Mouse (Mus musculus): Measurements from ENCODE around the gene Fbxo22. TPM values are rescaled to one million over a fixed set of nuclear protein-coding genes. Genes with fewer than 3 reads are reported as not detected.
"Not testable (repeated sequence)": the region's sequence is repeated elsewhere in the genome, so short reads cannot be mapped to it uniquely, and the experiment has no call there.

Gene Fbxo22
- polyA plus RNA-seq, 1 experiment from 2014 or later: 51.7 TPM

GRCm38 (mm10) chr9:55215648-55216047, 6.9 kb downstream of the Fbxo22 start:
- H3K36me3 ChIP-seq: peaks cover 66% of the 10 kb centered on the region

GRCm38 (mm10) chr9:55216078-55216477, 7.4 kb downstream of the Fbxo22 start:
- H3K27me3 ChIP-seq: no peaks in the 10 kb centered on the region
- H3K4me2 ChIP-seq: no peak overlapping the region
- no peak overlapping the region for H3K9ac ChIP-seq
- H3K27ac ChIP-seq: no peak overlapping the region
- no peak for ATAC-seq (replicated peaks; ENCODE audit: insufficient number of reproducible peaks, insufficient read depth, low FRiP score, low read depth)
- no peaks in the 10 kb centered on the region for H3K9me3 ChIP-seq (replicated peaks)
- peaks cover 71% of the 10 kb centered on the region for H3K36me3 ChIP-seq
- peaks cover 3% of the 10 kb centered on the region for H3K4me1 ChIP-seq (replicated peaks)
- WGBS: 79% methylated on average over 2 of the region's 2 CpGs
- H3K4me3 ChIP-seq: no peak overlapping the region

More at GRCm38 (mm10) chr9:55215648-55216047, 6.9 kb downstream of the Fbxo22 start:
- Histone ChIP-seq H3K4me2 (no peak overlapping the region), H3K27ac (no peak overlapping the region), H3K4me1 (replicated peaks) (peaks cover 5% of the 10 kb centered on the region), H3K4me3 (no peak overlapping the region), H3K9me3 (replicated peaks) (no peaks in the 10 kb centered on the region), H3K27me3 (no peaks in the 10 kb centered on the region), H3K9ac (no peak overlapping the region)
- WGBS: 88% methylated on average over 3 of the region's 3 CpGs
- no peak for ATAC-seq (replicated peaks; ENCODE audit: insufficient number of reproducible peaks, insufficient read depth, low FRiP score, low read depth)

GRCm38 (mm10) chr9:55217381-55217780, 8.7 kb downstream of the Fbxo22 start:
- 88% methylated on average over 3 of the region's 3 CpGs for WGBS
- no peak for ATAC-seq (replicated peaks; ENCODE audit: insufficient number of reproducible peaks, insufficient read depth, low FRiP score, low read depth)
- no peak overlapping the region for H3K9ac ChIP-seq
- no peaks in the 10 kb centered on the region for H3K27me3 ChIP-seq
- H3K27ac ChIP-seq: no peak overlapping the region
- peaks cover 84% of the 10 kb centered on the region for H3K36me3 ChIP-seq
- H3K9me3 ChIP-seq (replicated peaks): no peaks in the 10 kb centered on the region
- H3K4me2 ChIP-seq: no peak overlapping the region
- H3K4me1 ChIP-seq (replicated peaks): no peaks in the 10 kb centered on the region
- H3K4me3 ChIP-seq: no peak overlapping the region

- Histone ChIP-seq H3K4me3 (no peak overlapping the region), H3K4me2 (no peak overlapping the region), H3K27me3 (no peaks in the 10 kb centered on the region), H3K9me3 (replicated peaks) (no peaks in the 10 kb centered on the region), H3K4me1 (replicated peaks) (no peaks in the 10 kb centered on the region), H3K27ac (no peak overlapping the region), H3K9ac (no peak overlapping the region), H3K36me3 (peaks cover 42% of the 10 kb centered on the region)
- no peak for ATAC-seq (replicated peaks; ENCODE audit: insufficient number of reproducible peaks, insufficient read depth, low FRiP score, low read depth)
- WGBS: 80% methylated on average over 7 of the region's 7 CpGs
These were observed 16.5 kb downstream of the Fbxo22 start for GRCm38 (mm10) chr9:55225165-55225737.

- ATAC-seq (replicated peaks; ENCODE audit: insufficient number of reproducible peaks, insufficient read depth, low FRiP score, low read depth): no peak
- Histone ChIP-seq H3K9me3 (replicated peaks) (no peaks in the 10 kb centered on the region), H3K27ac (no peak overlapping the region), H3K4me1 (replicated peaks) (no peaks in the 10 kb centered on the region), H3K4me2 (no peak overlapping the region), H3K9ac (no peak overlapping the region), H3K4me3 (no peak overlapping the region), H3K27me3 (no peaks in the 10 kb centered on the region), H3K36me3 (peaks cover 32% of the 10 kb centered on the region)
- 89% methylated on average over 3 of the region's 3 CpGs for WGBS
These were observed 17.5 kb downstream of the Fbxo22 start for GRCm38 (mm10) chr9:55226251-55226650.

GRCm38 (mm10) chr9:55228149-55228548, 19.4 kb downstream of the Fbxo22 start:
- Histone ChIP-seq H3K9ac (no peak overlapping the region), H3K4me3 (no peak overlapping the region), H3K4me1 (replicated peaks) (no peaks in the 10 kb centered on the region), H3K9me3 (replicated peaks) (no peaks in the 10 kb centered on the region), H3K4me2 (no peak overlapping the region), H3K27me3 (no peaks in the 10 kb centered on the region), H3K27ac (no peak overlapping the region), H3K36me3 (peaks cover 13% of the 10 kb centered on the region)
- ATAC-seq (replicated peaks; ENCODE audit: insufficient number of reproducible peaks, insufficient read depth, low FRiP score, low read depth): no peak
- WGBS: 84% methylated on average over 4 of the region's 4 CpGs

- no peak for ATAC-seq (replicated peaks; ENCODE audit: insufficient number of reproducible peaks, insufficient read depth, low FRiP score, low read depth)
- Histone ChIP-seq H3K36me3 (peaks cover 5% of the 10 kb centered on the region; the same call in 1 of the 2 replicates), H3K4me1 (replicated peaks) (no peaks in the 10 kb centered on the region), H3K9me3 (replicated peaks) (no peaks in the 10 kb centered on the region), H3K4me2 (no peak overlapping the region), H3K27me3 (no peaks in the 10 kb centered on the region), H3K9ac (no peak overlapping the region), H3K4me3 (no peak overlapping the region), H3K27ac (no peak overlapping the region)
- 51% methylated on average over 10 of the region's 10 CpGs for WGBS
These were observed 20.3 kb downstream of the Fbxo22 start for GRCm38 (mm10) chr9:55229010-55229409.

GRCm38 (mm10) chr9:55231544-55231943, 22.8 kb downstream of the Fbxo22 start:
- H3K27me3 ChIP-seq: no peaks in the 10 kb centered on the region
- no peaks in the 10 kb centered on the region for H3K36me3 ChIP-seq
- H3K4me1 ChIP-seq (replicated peaks): no peaks in the 10 kb centered on the region
- no peak for ATAC-seq (replicated peaks; ENCODE audit: insufficient number of reproducible peaks, insufficient read depth, low FRiP score, low read depth)
- no peak overlapping the region for H3K27ac ChIP-seq
- 52% methylated on average over 6 of the region's 6 CpGs for WGBS
- no peak overlapping the region for H3K4me2 ChIP-seq
- no peaks in the 10 kb centered on the region for H3K9me3 ChIP-seq (replicated peaks)
- H3K4me3 ChIP-seq: no peak overlapping the region
- no peak overlapping the region for H3K9ac ChIP-seq

GRCm38 (mm10) chr9:55232110-55232509, 23.4 kb downstream of the Fbxo22 start:
- Histone ChIP-seq H3K9ac (no peak overlapping the region), H3K9me3 (replicated peaks) (no peaks in the 10 kb centered on the region), H3K36me3 (no peaks in the 10 kb centered on the region), H3K4me1 (replicated peaks) (no peaks in the 10 kb centered on the region), H3K4me2 (no peak overlapping the region), H3K27ac (no peak overlapping the region), H3K27me3 (no peaks in the 10 kb centered on the region), H3K4me3 (no peak overlapping the region)
- 86% methylated on average over 5 of the region's 5 CpGs for WGBS
- no peak for ATAC-seq (replicated peaks; ENCODE audit: insufficient number of reproducible peaks, insufficient read depth, low FRiP score, low read depth)

- Histone ChIP-seq H3K4me2 (no peak overlapping the region), H3K27me3 (no peaks in the 10 kb centered on the region), H3K9ac (no peak overlapping the region), H3K4me3 (no peak overlapping the region), H3K36me3 (no peaks in the 10 kb centered on the region), H3K4me1 (replicated peaks) (no peaks in the 10 kb centered on the region), H3K27ac (no peak overlapping the region), H3K9me3 (replicated peaks) (no peaks in the 10 kb centered on the region)
- WGBS: 85% methylated on average over 7 of the region's 7 CpGs
- ATAC-seq (replicated peaks; ENCODE audit: insufficient number of reproducible peaks, insufficient read depth, low FRiP score, low read depth): no peak
These were observed 23.9 kb downstream of the Fbxo22 start for GRCm38 (mm10) chr9:55232586-55232985.

GRCm38 (mm10) chr9:55233076-55233475, 24.4 kb downstream of the Fbxo22 start:
- not testable (repeated sequence) for H3K4me2 ChIP-seq; ATAC-seq (replicated peaks; ENCODE audit: insufficient number of reproducible peaks, insufficient read depth, low FRiP score, low read depth); H3K27ac ChIP-seq; H3K36me3 ChIP-seq; H3K4me3 ChIP-seq; H3K9me3 ChIP-seq (replicated peaks); H3K9ac ChIP-seq; H3K4me1 ChIP-seq (replicated peaks); H3K27me3 ChIP-seq
- 55% methylated on average over 11 of the region's 11 CpGs for WGBS
